In genomic region chr1:87360276-87360675, GRCm38 (mm10) we compare ENCODE assay signal across 27 mouse cellular contexts. TPM values are rescaled to one million over a fixed set of nuclear protein-coding genes. Genes with fewer than 3 reads are reported as not detected.
DNase-seq lines count a peak whose midpoint lies in the region; TF ChIP-seq lines count a peak whose summit lies in the region.
"Had no signal": no experiment of that assay in that cellular context is flagged by ENCODE, and none has a peak within 500 bp of the region (broad histone marks: within the 10 kb centered on the region; RNA-seq: fewer than 3 reads in every experiment).

No protein-coding gene starts in this region.

- TF ChIP-seq POLR2A in liver, adult 2 months (IDR thresholded peaks at IDR 0.05; ENCODE audit: extremely low read depth, insufficient read depth, low read length): no peak

- H3K4me1 ChIP-seq in liver, adult 2 months (ENCODE audit: control insufficient read depth, insufficient read depth, low read length): no peaks in the 10 kb centered on the region
- no peaks in the 10 kb centered on the region for H3K4me1 ChIP-seq in ES-E14 (ENCODE audit: control insufficient read depth in 2 of 2, insufficient read depth in 2 of 2, low read length in 2 of 2, poor library complexity in 1 of 2)
- H3K4me1 ChIP-seq: embryonic facial prominence, embryonic 13.5 days; embryonic facial prominence, embryonic 15.5 days; forebrain, embryonic 10.5 days; forebrain, embryonic 12.5 days had no signal

- peaks cover 19% of the 10 kb centered on the region for H3K36me3 ChIP-seq in liver, adult 2 months (ENCODE audit: control insufficient read depth, insufficient read depth, low read length)
- H3K36me3 ChIP-seq in ES-E14 (ENCODE audit: control insufficient read depth, insufficient read depth, low read length, poor library complexity, severe bottlenecking): peaks cover 6% of the 10 kb centered on the region

- peak; percentile 15 for DNase-seq in kidney, adult 11 months
- DNase-seq in kidney, postnatal 25 days: no peak
- peak; percentile 54 for DNase-seq in kidney, adult 9 months
- no peak for DNase-seq in kidney, postnatal 10 days
- peak; percentile 84 for DNase-seq in liver, adult 2 months (ENCODE audit: extremely low read depth, low read depth, low spot score)
- no peak for DNase-seq in liver
- DNase-seq in ES-E14 (ENCODE audit: low read depth, low spot score): no peak
- no peak for DNase-seq in frontal cortex, postnatal 14 days (ENCODE audit: low spot score in 2 of 2)
- DNase-seq: adrenal gland, adult 2 months; adrenal gland, postnatal 10 days; adrenal gland, postnatal 25 days; B cell, adult 2 months; cerebellum, adult 11 months; cerebellum, adult 18-20 months; cerebellum, adult 8-10 months; cerebellum, adult 9-11 months; cerebellum, postnatal 14 days; cerebellum, postnatal 36 days; embryo, embryonic 11 days had no signal

- H3K9ac ChIP-seq in liver, adult 2 months (ENCODE audit: low read depth, low read length): no peak overlapping the region
- no peak overlapping the region for H3K9ac ChIP-seq in ES-E14 (ENCODE audit: insufficient read depth, low read depth, low read length, poor library complexity, severe bottlenecking)
- H3K9ac ChIP-seq: embryonic facial prominence, embryonic 13.5 days; embryonic facial prominence, embryonic 15.5 days; forebrain, embryonic 12.5 days had no signal

- no peak overlapping the region for H3K27ac ChIP-seq in liver, adult 2 months (replicated peaks; ENCODE audit: insufficient read depth, low read depth, low read length)
- no peak overlapping the region for H3K27ac ChIP-seq in ES-E14 (ENCODE audit: insufficient read depth, low read depth, low read length, poor library complexity, severe bottlenecking)
- H3K27ac ChIP-seq: embryonic facial prominence, embryonic 13.5 days; embryonic facial prominence, embryonic 15.5 days; forebrain, embryonic 10.5 days; forebrain, embryonic 12.5 days had no signal

- H3K9me3 ChIP-seq in ES-E14 (ENCODE audit: control insufficient read depth, insufficient read depth, low read depth, low read length): no peaks in the 10 kb centered on the region
- H3K9me3 ChIP-seq: embryonic facial prominence, embryonic 13.5 days; embryonic facial prominence, embryonic 15.5 days; forebrain, embryonic 10.5 days; forebrain, embryonic 12.5 days had no signal

- no peaks in the 10 kb centered on the region; the same call in 1 of the 2 replicates for H3K79me2 ChIP-seq in liver, adult 2 months (ENCODE audit: control insufficient read depth, insufficient read depth, low read length)

- H3K4me3 ChIP-seq in liver, adult 2 months (ENCODE audit: insufficient read depth, low read depth, low read length): no peak overlapping the region
- H3K4me3 ChIP-seq in ES-E14 (ENCODE audit: insufficient read depth in 1 of 2, low read depth in 1 of 2, low read length in 2 of 2, poor library complexity in 1 of 2, severe bottlenecking in 1 of 2): no peak overlapping the region
- H3K4me3 ChIP-seq: embryonic facial prominence, embryonic 13.5 days; embryonic facial prominence, embryonic 15.5 days; erythroblast, embryonic 14.5 days; forebrain, embryonic 10.5 days; forebrain, embryonic 12.5 days had no signal

- 22% methylated on average over 1 of the region's 1 CpGs for WGBS in liver, adult 2 months

- in situ Hi-C loops in ES-E14 (cut with MboI; ENCODE audit: low sequenced_read_pairs in 2 of 2, unreplicated experiment in 2 of 2): no loop called here

- H3K27me3 ChIP-seq in liver, adult 2 months (ENCODE audit: control insufficient read depth, insufficient read depth, low read length): no peaks in the 10 kb centered on the region
- H3K27me3 ChIP-seq: CH12.LX; embryonic facial prominence, embryonic 13.5 days; embryonic facial prominence, embryonic 15.5 days; forebrain, embryonic 12.5 days had no signal

- TF ChIP-seq CTCF in liver, adult 2 months (IDR thresholded peaks at IDR 0.05; ENCODE audit: low read depth, low read length): no peak

TF ChIP-seq in ES-E14, 5 proteins besides CTCF, POLR2A, EP300 and RAD21:
- 0 out of 2 replicates have a peak, but pooled peaks have one; percentile 37 for TF ChIP-seq ZNF384 (IDR thresholded peaks at IDR 0.05; ENCODE audit: low read depth, low read length)
- TF ChIP-seq CHD2 (IDR thresholded peaks at IDR 0.05; ENCODE audit: low read depth, low read length): no peak

RNA-seq across cellular contexts. Expression of gene Gigyf2, which starts 33.5 kb away (rescaled TPM):
- total RNA-seq in liver, adult 2 months (2014; rRNA removed): 39.2 and 39.7 TPM in 2 replicates
- 15.8 and 21.1 TPM in 2 replicates for polyA plus RNA-seq in liver, adult 2 months (2012; rRNA removed)
- 58.7 and 69.2 TPM in 2 replicates for total RNA-seq in ES-E14 (2012; rRNA removed)

RNA-seq across cellular contexts. Expression of gene Kcnj13, which starts 34.3 kb away (rescaled TPM):
- total RNA-seq in liver, adult 2 months (2014; rRNA removed): not detected in 2 replicates
- not detected in 2 replicates for polyA plus RNA-seq in liver, adult 2 months (2012; rRNA removed)
- 0.27 and 0.95 TPM in 2 replicates for total RNA-seq in ES-E14 (2012; rRNA removed)
- total RNA-seq: adrenal gland, adult 2 months; adrenal gland, postnatal 10 days; adrenal gland, postnatal 25 days; adrenal gland, postnatal 4 days; common myeloid progenitor, adult 5-6 weeks had no signal
- polyA plus RNA-seq: adrenal gland, adult 2 months; erythroblast, embryonic 14.5 days had no signal

Comparison
In these comparisons a context has a peak if more than half of its experiments do, and no peak if none do; other contexts are left out.
1. DNase-seq: peak in kidney, adult 11 months (single experiment), kidney, adult 9 months (single experiment) and liver, adult 2 months (single experiment); none in kidney, postnatal 25 days (0 of 2), kidney, postnatal 10 days (single experiment), liver (single experiment), ES-E14 (single experiment) and frontal cortex, postnatal 14 days (0 of 2).